Mouse (Mus musculus) stomach, postnatal 0 days (tissue): ENCODE results near the gene Hspb6.

Source experiments
- CTCF ChIP-seq: IDR thresholded peaks from 2 replicates; pipeline ENCODE4 v1.5.1; 2016; ENCODE audit warnings: antibody characterized with exemption, low read depth, mild to moderate bottlenecking, moderate library complexity
- EP300 ChIP-seq: optimal IDR thresholded peaks from 2 replicates; pipeline ENCODE3; 2016; ENCODE audit warnings: antibody characterized with exemption

DNA sequence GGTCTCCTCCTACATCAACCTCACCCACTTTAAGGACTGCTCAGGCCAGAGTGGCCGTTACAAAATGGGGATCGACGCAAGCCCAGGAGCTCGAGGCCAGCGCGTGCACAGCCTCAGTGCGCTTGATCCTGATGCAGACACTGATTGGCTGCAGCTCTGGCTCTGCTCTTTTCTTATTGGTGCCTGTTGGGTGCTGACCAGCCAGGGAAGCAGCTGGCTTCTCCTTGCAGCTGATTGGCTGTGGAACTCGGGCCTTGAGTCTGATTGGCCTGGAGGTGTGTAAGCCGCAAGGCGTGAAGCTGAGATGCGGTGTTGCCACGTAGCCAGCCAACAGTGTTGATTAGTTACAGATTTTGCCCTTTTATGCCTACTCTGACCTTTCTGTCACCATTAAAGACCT, 46.8 kb downstream of the Hspb6 start, which contains the start of gene Zbtb32:
- TF ChIP-seq CTCF (no peak), EP300 (no peak)
